Mouse (Mus musculus): ENCODE results near the gene Drc1. TPM values are rescaled to one million over a fixed set of nuclear protein-coding genes. Genes with fewer than 3 reads are reported as not detected.

The Drc1 gene
- total RNA-seq (2014; fragmentation: Nextera tagmentation) = 0.79 TPM in 1 of 2 replicates, not detected in the other
- 0.28 TPM in 1 of 2 replicates, not detected in the other for total RNA-seq (2017)

DNA sequence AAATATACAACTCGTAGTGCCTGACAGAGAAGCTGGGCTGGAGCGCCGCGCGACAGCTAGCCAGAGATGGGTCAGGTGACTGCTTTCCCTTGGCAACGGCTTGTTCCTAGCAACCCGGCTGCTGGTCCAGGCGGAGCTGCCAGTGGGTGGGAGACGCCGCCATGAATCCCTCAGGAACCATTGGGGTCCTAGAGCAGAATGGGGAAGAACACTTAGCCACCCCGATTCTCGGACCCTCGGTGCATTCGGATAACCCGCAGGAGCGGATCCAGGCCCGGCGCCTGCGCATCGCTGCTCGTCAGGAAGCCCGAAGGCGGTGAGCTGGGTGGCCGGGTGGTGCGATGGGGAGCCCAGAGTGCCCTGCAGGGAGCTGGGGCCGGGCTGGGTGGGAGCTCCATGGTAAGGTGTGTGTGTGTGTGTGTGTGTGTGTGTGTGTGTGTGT, at the start of gene Drc1:
Drc1 (plus strand) TSS at position 98 of the 442 bp plus-strand sequence.
- ATAC-seq (replicated peaks; ENCODE audit: low FRiP score, low TSS enrichment, poor library complexity, severe bottlenecking) = no peak

- ATAC-seq (replicated peaks; ENCODE audit: low FRiP score, low TSS enrichment, poor library complexity, severe bottlenecking) = no peak
Observed at GRCm38 (mm10) chr5:30231891-30232270, 49.3 kb upstream of the Drc1 start.

DNA sequence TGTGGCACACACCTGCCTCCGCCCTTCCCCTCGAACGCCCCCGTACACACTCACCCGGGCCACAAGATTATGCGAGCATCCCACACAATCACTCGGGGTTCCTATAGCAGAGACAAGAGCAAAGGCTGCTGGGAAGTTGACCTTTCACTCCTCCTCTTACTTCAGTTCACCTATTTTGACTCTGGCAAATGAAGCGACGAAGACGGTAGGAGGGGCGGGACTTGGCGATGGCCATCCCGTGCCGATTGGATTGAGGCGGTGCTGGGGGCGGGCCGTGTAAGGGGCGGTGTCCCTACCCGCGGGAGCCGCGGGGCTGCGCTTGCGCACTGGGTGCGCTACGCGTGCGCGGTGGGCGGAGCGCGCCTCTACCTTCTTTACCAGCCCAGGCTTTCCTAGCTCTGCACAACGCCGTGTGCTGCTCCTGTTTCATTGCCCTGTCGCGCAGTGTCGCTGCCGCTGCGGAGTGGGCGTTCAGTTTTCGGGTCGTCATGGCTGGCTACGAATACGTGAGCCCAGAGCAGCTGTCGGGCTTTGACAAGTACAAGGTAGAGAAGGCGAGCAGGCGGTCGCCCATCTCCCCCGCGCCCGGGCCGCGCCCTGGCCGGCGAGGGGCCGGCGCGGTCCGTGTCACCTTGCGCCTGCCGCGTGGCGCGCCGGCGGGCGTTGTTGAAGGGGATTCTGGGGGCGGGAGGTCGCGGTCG, 48.8 kb upstream of the Drc1 start, which contains the start of gene Selenoi:
Selenoi (plus strand) TSS at position 311 of the 701 bp plus-strand sequence.
- ATAC-seq (replicated peaks; ENCODE audit: low FRiP score, low TSS enrichment, poor library complexity, severe bottlenecking) = peak; percentile 98

DNA sequence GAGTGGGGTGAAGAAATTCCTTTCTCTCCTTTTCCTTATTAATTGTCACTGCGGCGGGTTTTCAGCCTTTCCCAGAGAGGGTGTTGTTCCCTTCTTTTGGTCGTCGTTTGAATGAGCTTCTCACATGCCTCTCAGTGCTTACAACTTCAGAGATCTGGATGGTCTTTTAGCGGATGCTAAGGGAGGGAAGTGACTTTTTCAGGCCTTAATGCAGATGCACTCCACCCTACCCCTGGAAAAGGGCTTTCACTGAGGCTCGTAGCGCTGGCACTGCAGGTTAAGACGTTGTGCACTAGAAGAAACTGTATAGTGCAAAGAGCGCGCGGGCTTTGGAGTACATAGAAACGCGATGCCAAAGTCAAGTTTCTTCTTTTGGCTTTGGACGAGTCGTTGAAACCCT, 48.1 kb upstream of the Drc1 start:
- ATAC-seq (replicated peaks; ENCODE audit: low FRiP score, low TSS enrichment, poor library complexity, severe bottlenecking) = no peak

DNA sequence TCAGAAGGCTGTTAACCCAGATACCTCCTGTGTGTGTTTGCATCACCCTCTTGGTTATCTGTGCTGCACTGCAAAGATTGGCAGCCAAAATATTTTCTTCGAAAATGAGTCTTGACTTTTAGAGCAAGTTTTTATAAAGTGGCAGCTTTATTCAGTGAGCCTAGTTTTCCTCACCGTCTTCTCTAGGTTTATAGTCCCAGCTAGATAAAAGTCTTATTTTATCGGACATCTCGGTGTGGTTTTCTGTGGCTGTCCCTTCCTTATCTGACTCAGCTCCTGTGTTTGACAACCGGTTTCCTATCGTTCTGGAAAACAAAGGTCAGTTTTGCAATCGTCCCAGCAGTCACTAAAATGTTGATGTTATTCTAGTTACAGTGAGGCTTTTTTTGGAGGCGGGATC, 47.2 kb upstream of the Drc1 start:
- ATAC-seq (replicated peaks; ENCODE audit: low FRiP score, low TSS enrichment, poor library complexity, severe bottlenecking) = no peak; the same call in 1 of the 2 replicates

GRCm38 (mm10) chr5:30235641-30236126, 45.5 kb upstream of the Drc1 start:
- ATAC-seq (replicated peaks; ENCODE audit: low FRiP score, low TSS enrichment, poor library complexity, severe bottlenecking) = no peak

GRCm38 (mm10) chr5:30238533-30238932, 42.7 kb upstream of the Drc1 start:
- ATAC-seq (replicated peaks; ENCODE audit: low FRiP score, low TSS enrichment, poor library complexity, severe bottlenecking) = no peak

- peak; percentile 43; the same call in 1 of the 2 replicates for ATAC-seq (replicated peaks; ENCODE audit: low FRiP score, low TSS enrichment, poor library complexity, severe bottlenecking)
Observed at GRCm38 (mm10) chr5:30240552-30240951, 40.6 kb upstream of the Drc1 start.

DNA sequence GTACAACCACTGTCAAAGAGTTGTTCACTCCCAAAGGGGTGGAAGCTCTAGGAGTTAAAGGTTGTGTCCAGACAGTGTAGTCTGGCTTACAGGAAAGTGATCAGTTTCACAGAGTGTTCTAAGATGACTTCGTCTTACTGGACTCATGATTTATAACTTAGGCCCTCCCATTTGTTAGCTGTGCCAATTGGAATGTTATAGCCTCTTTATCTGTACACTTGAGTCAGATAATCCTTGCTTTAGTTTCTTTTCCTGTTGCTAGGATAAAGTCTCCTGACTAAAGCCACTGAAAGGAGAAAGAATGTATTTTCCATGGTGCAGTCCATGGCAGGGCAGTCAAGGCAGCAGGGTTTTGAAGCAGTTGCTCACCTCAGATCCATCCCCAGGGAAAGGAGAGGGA, 38.8 kb upstream of the Drc1 start:
- no peak for ATAC-seq (replicated peaks; ENCODE audit: low FRiP score, low TSS enrichment, poor library complexity, severe bottlenecking)

- ATAC-seq (replicated peaks; ENCODE audit: low FRiP score, low TSS enrichment, poor library complexity, severe bottlenecking) = peak; percentile 86
Observed at GRCm38 (mm10) chr5:30243741-30244140, 37.4 kb upstream of the Drc1 start.

- no peak for ATAC-seq (replicated peaks; ENCODE audit: low FRiP score, low TSS enrichment, poor library complexity, severe bottlenecking)
Observed at GRCm38 (mm10) chr5:30245861-30246416, 35.2 kb upstream of the Drc1 start.

DNA sequence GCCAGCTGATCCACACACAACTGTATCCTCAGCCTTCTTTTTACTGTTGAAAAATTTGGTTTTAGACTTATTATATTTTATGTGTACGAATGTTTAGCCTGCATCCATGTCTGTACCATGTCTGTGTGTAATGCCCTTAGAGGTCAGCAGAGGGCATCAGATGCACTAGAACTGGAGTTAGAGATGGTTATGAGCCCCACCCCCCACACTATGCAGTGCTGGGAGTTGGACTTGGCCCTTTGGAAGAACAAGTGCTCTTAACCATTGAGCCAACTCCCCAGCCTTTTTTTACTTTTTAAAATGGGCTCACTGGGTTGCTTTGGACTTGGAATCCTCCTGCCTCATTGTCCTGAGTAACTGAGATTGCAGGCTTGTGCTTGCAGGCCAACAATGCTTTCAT, 33.5 kb upstream of the Drc1 start:
- ATAC-seq (replicated peaks; ENCODE audit: low FRiP score, low TSS enrichment, poor library complexity, severe bottlenecking) = 0 out of 2 replicates have a peak, but pooled peaks have one; percentile 45

- no peak for ATAC-seq (replicated peaks; ENCODE audit: low FRiP score, low TSS enrichment, poor library complexity, severe bottlenecking)
Observed at GRCm38 (mm10) chr5:30255567-30256354, 25.4 kb upstream of the Drc1 start.

GRCm38 (mm10) chr5:30258776-30259175, 22.4 kb upstream of the Drc1 start:
- ATAC-seq (replicated peaks; ENCODE audit: low FRiP score, low TSS enrichment, poor library complexity, severe bottlenecking) = no peak

GRCm38 (mm10) chr5:30270571-30271190, 10.5 kb upstream of the Drc1 start:
- no peak for ATAC-seq (replicated peaks; ENCODE audit: low FRiP score, low TSS enrichment, poor library complexity, severe bottlenecking)

GRCm38 (mm10) chr5:30271599-30272281, 9.4 kb upstream of the Drc1 start:
- no peak for ATAC-seq (replicated peaks; ENCODE audit: low FRiP score, low TSS enrichment, poor library complexity, severe bottlenecking)

GRCm38 (mm10) chr5:30276361-30276760, 4.8 kb upstream of the Drc1 start:
- ATAC-seq (replicated peaks; ENCODE audit: low FRiP score, low TSS enrichment, poor library complexity, severe bottlenecking) = no peak

DNA sequence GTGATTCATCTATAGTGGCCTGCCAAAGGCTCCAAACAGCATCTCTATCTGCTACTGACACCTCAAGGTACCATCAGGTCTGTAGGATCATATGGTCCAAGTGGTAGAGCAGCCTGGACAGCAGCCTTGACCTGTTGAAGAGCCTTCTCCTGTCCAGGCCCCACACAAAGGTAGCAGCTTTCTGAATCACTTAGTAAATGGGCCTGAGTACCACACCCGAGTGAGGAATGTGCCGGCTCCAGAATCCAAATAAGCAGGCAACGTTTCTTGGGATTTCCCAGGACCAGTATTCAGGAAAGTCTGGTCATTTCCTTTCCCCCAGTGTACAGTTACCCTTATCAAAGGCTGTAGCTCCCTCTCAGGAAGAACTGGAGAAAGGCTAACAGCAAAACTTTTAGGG, 2.2 kb upstream of the Drc1 start:
- no peak for ATAC-seq (replicated peaks; ENCODE audit: low FRiP score, low TSS enrichment, poor library complexity, severe bottlenecking)

- ATAC-seq (replicated peaks; ENCODE audit: low FRiP score, low TSS enrichment, poor library complexity, severe bottlenecking) = no peak
Observed at GRCm38 (mm10) chr5:30279446-30279845, 1.7 kb upstream of the Drc1 start.

Data from megakaryocyte-erythroid progenitor cell, adult 5-6 weeks (primary cell).